Mouse (Mus musculus): ENCODE measurements around the gene Kctd12.

Kctd12 gene

GRCm38 (mm10) chr14:102968824-102969223, 13.6 kb downstream of the Kctd12 start:
- intact Hi-C loops (cut with DNase I) = no loop called here

GRCm38 (mm10) chr14:102966241-102966640, 16.2 kb downstream of the Kctd12 start:
- intact Hi-C loops (cut with DNase I) = no loop called here

GRCm38 (mm10) chr14:102965841-102966240, 16.6 kb downstream of the Kctd12 start:
- intact Hi-C loops (cut with DNase I) = no loop called here

GRCm38 (mm10) chr14:102962019-102962418, 20.4 kb downstream of the Kctd12 start:
- intact Hi-C loops (cut with DNase I) = no loop called here

GRCm38 (mm10) chr14:102953511-102953910, 28.9 kb downstream of the Kctd12 start:
- intact Hi-C loops (cut with DNase I) = no loop called here

GRCm38 (mm10) chr14:102951974-102952373, 30.5 kb downstream of the Kctd12 start:
- intact Hi-C loops (cut with DNase I) = no loop called here

GRCm38 (mm10) chr14:102947796-102948195, 34.6 kb downstream of the Kctd12 start:
- intact Hi-C loops (cut with DNase I) = no loop called here

GRCm38 (mm10) chr14:102942222-102942843, 40.1 kb downstream of the Kctd12 start:
- intact Hi-C loops (cut with DNase I) = no loop called here

- intact Hi-C loops (cut with DNase I) = no loop called here
Observed at GRCm38 (mm10) chr14:102934878-102935277, 47.6 kb downstream of the Kctd12 start.

GRCm38 (mm10) chr14:102930933-102931332, 51.5 kb downstream of the Kctd12 start:
- intact Hi-C loops (cut with DNase I) = no loop called here

- intact Hi-C loops (cut with DNase I) = no loop called here
Observed at GRCm38 (mm10) chr14:102929545-102929944, 52.9 kb downstream of the Kctd12 start.

- intact Hi-C loops (cut with DNase I) = no loop called here
Observed at GRCm38 (mm10) chr14:102927847-102928466, 54.5 kb downstream of the Kctd12 start.

Small RNA genes within 50 kb of the gene (microRNA-seq; reads per million reads assigned to microRNA genes)
- 4.6 to 5.9 reads per million in 2 experiments for gene Mir5130

Data from adrenal gland (tissue).